Mouse (Mus musculus) lung, embryonic 15.5 days (tissue): ENCODE results near the gene Ecel1. TPM values are rescaled to one million over a fixed set of nuclear protein-coding genes. Genes with fewer than 3 reads are reported as not detected.

ENCODE experiments used
- polyA plus RNA-seq: library from polyadenylated mRNA; unstranded; fragments of >200 nt; fragmentation: Nextera tagmentation; extraction: Ambion mirVana; gene quantifications from 2 replicates; pipeline ENCODE4 v1.2.1, GENCODE M21; 2015

The Ecel1 gene
- polyA plus RNA-seq, 1 experiment from 2014 or later = 1.2 TPM

Other genes starting within 250 kb of the Ecel1 start
- gene Alppl2, start 66.6 kb downstream of the Ecel1 start, polyA plus RNA-seq = not detected in 2 replicates
- 0.06 TPM in 1 of 2 replicates, not detected in the other for gene Alpi, start 54.9 kb downstream of the Ecel1 start, polyA plus RNA-seq
- not detected in 2 replicates for gene Akp3, start 31.5 kb downstream of the Ecel1 start, polyA plus RNA-seq
- 0.21 TPM in 1 of 2 replicates, not detected in the other for gene Prss56, start 26.8 kb upstream of the Ecel1 start, polyA plus RNA-seq
- 0.06 and 0.24 TPM in 2 replicates for gene Chrnd, start 34.1 kb upstream of the Ecel1 start, polyA plus RNA-seq
- 0.12 and 0.25 TPM in 2 replicates for gene Chrng, start 48.1 kb upstream of the Ecel1 start, polyA plus RNA-seq
- gene Eif4e2, start 57.4 kb upstream of the Ecel1 start, polyA plus RNA-seq = 161 and 163 TPM in 2 replicates
- 0.20 and 0.41 TPM in 2 replicates for gene Efhd1, start 107.8 kb upstream of the Ecel1 start, polyA plus RNA-seq
- 45.3 and 50.6 TPM in 2 replicates for gene Gigyf2, start 170.5 kb upstream of the Ecel1 start, polyA plus RNA-seq
- gene Kcnj13, start 238.2 kb upstream of the Ecel1 start, polyA plus RNA-seq = 6.0 and 6.1 TPM in 2 replicates